Mouse (Mus musculus): ENCODE results near the gene Rbm15.

Gene Rbm15

GRCm38 (mm10) chr3:107333381-107334201 lies at the start of gene Rbm15:
Gene Rbm15 (minus strand): TSS chr3:107333673.
- peak; percentile 99 for DNase-seq (ENCODE audit: extremely low read depth, insufficient read length, low spot score)

GRCm38 (mm10) chr3:107379422-107379821 lies 45.9 kb upstream of the Rbm15 start:
- peak; percentile 39 for DNase-seq (ENCODE audit: extremely low read depth, insufficient read length, low spot score)

GRCm38 (mm10) chr3:107378626-107379025 lies 45.2 kb upstream of the Rbm15 start:
- DNase-seq (ENCODE audit: extremely low read depth, insufficient read length, low spot score) = no peak

GRCm38 (mm10) chr3:107374948-107375664 lies 41.6 kb upstream of the Rbm15 start:
- DNase-seq (ENCODE audit: extremely low read depth, insufficient read length, low spot score) = no peak

GRCm38 (mm10) chr3:107369156-107369555 lies 35.7 kb upstream of the Rbm15 start:
- no peak for DNase-seq (ENCODE audit: extremely low read depth, insufficient read length, low spot score)

- DNase-seq (ENCODE audit: extremely low read depth, insufficient read length, low spot score) = no peak
Observed at GRCm38 (mm10) chr3:107367938-107368599, 34.6 kb upstream of the Rbm15 start.

GRCm38 (mm10) chr3:107365341-107365740 lies 31.9 kb upstream of the Rbm15 start:
- DNase-seq (ENCODE audit: extremely low read depth, insufficient read length, low spot score) = no peak

GRCm38 (mm10) chr3:107363391-107363790 lies 29.9 kb upstream of the Rbm15 start:
- no peak for DNase-seq (ENCODE audit: extremely low read depth, insufficient read length, low spot score)

- no peak for DNase-seq (ENCODE audit: extremely low read depth, insufficient read length, low spot score)
Observed at GRCm38 (mm10) chr3:107360341-107360740, 26.9 kb upstream of the Rbm15 start.

GRCm38 (mm10) chr3:107357700-107358234 lies 24.3 kb upstream of the Rbm15 start:
- peak; percentile 16 for DNase-seq (ENCODE audit: extremely low read depth, insufficient read length, low spot score)

- peak; percentile 71 for DNase-seq (ENCODE audit: extremely low read depth, insufficient read length, low spot score)
Observed at GRCm38 (mm10) chr3:107356964-107357441, 23.5 kb upstream of the Rbm15 start.

GRCm38 (mm10) chr3:107355618-107356260 lies 22.3 kb upstream of the Rbm15 start:
- no peak for DNase-seq (ENCODE audit: extremely low read depth, insufficient read length, low spot score)

- no peak for DNase-seq (ENCODE audit: extremely low read depth, insufficient read length, low spot score)
Observed at GRCm38 (mm10) chr3:107351706-107352105, 18.2 kb upstream of the Rbm15 start.

GRCm38 (mm10) chr3:107349006-107349405 lies 15.5 kb upstream of the Rbm15 start:
- DNase-seq (ENCODE audit: extremely low read depth, insufficient read length, low spot score) = no peak

GRCm38 (mm10) chr3:107345033-107345725 lies 11.7 kb upstream of the Rbm15 start:
- no peak for DNase-seq (ENCODE audit: extremely low read depth, insufficient read length, low spot score)

- DNase-seq (ENCODE audit: extremely low read depth, insufficient read length, low spot score) = no peak
Observed at GRCm38 (mm10) chr3:107343971-107344370, 10.5 kb upstream of the Rbm15 start.

- DNase-seq (ENCODE audit: extremely low read depth, insufficient read length, low spot score) = peak; percentile 23
Observed at GRCm38 (mm10) chr3:107334202-107334934, 895 bp upstream of the Rbm15 start.

- DNase-seq (ENCODE audit: extremely low read depth, insufficient read length, low spot score) = peak; percentile 97
Observed at GRCm38 (mm10) chr3:107332960-107333380, 503 bp downstream of the Rbm15 start.
